Mouse (Mus musculus): ENCODE measurements around the gene Slc23a4. TPM values are rescaled to one million over a fixed set of nuclear protein-coding genes. Genes with fewer than 3 reads are reported as not detected.

Gene Slc23a4
- 0.12 and 0.41 TPM in 2 replicates for polyA plus RNA-seq (2016; fragmentation: Nextera tagmentation; extraction: Ambion mirVana)

DNA sequence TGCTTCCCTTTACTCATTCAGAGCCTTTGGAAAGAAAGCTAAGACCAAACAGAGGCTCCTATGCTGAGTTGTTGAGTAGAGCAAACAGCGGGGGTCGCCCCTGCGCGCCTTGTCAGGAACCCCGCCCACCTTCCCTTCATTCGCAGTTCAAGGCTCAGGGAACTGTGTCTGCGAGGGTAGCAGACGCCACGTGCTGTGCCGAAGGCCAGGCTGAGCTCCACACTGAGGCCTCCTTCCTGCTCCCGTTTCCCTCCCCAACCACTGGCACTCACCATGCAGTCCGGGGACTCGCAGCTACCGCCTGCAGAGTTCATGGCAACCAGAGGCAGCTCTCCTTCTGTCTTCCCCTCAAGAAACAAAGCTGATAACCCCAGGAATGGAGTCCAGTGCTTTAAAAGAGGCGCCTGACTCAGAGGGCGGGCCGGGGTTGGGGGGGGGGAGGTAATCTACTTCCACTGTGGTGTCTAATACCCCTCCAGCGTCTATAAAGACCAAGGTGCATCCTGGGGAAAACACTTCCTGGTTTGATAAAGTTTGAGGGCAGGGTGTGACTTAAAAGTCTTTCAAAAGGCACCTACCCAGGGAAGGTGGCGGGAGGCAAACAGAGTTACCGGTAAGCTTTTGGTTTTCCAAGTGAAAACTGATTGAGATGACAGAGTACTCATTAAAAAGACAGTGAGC is at the start of gene Slc23a4:
Slc23a4 (minus strand) TSS at position 324 of the 681 bp plus-strand sequence.
- Histone ChIP-seq H3K27me3 (ENCODE audit: insufficient read depth, poor library complexity, severe bottlenecking) (peaks cover 31% of the 10 kb centered on the region), H3K27ac (peak within 1 kb of the TSS; percentile 65; the same call in 1 of the 2 replicates), H3K4me1 (peaks cover 19% of the 10 kb centered on the region), H3K9me3 (no peaks in the 10 kb centered on the region), H3K36me3 (no peaks in the 10 kb centered on the region), H3K4me3 (peak within 1 kb of the TSS; percentile 35)
- 10% methylated on average over 20 of the region's 20 CpGs for WGBS
- no peak for DNase-seq (ENCODE audit: low spot score)

- DNase-seq (ENCODE audit: low spot score): no peak
- Histone ChIP-seq H3K9me3 (no peaks in the 10 kb centered on the region), H3K36me3 (peaks cover 11% of the 10 kb centered on the region), H3K27ac (no peak overlapping the region), H3K27me3 (ENCODE audit: insufficient read depth, poor library complexity, severe bottlenecking) (no peaks in the 10 kb centered on the region), H3K4me3 (no peak overlapping the region), H3K4me1 (no peaks in the 10 kb centered on the region)
- 92% methylated on average over 11 of the region's 11 CpGs for WGBS
These were observed 45.1 kb upstream of the Slc23a4 start for GRCm38 (mm10) chr6:35033341-35033740.

GRCm38 (mm10) chr6:35032704-35033103 is 44.5 kb upstream of the Slc23a4 start:
- Histone ChIP-seq H3K4me1 (peaks cover 1% of the 10 kb centered on the region; the same call in 1 of the 2 replicates), H3K9me3 (no peaks in the 10 kb centered on the region)
- 68% methylated on average over 2 of the region's 2 CpGs for WGBS

DNA sequence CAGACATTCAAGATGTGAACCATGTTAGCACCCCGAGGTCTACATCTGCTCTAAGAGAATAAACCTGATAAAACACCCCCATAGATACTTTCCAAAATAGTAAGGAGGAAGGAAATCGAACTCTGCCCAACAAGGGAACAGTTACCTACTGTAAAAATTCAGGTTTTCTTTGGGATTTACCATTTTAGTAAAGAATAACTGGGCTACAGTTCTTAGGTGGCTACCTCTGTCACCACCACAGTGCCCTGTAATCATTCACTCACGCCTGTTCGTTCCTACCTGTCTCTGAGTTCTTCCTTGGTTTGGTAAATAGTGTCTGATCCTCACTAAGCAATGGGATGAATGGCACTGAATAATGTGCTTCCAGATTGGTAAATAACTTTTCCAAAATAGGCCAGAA is 42.6 kb upstream of the Slc23a4 start:
- WGBS: 89% methylated on average over 4 of the region's 4 CpGs
- peaks cover 6% of the 10 kb centered on the region; the same call in 1 of the 2 replicates for H3K4me1 ChIP-seq
- no peaks in the 10 kb centered on the region for H3K36me3 ChIP-seq
- no peaks in the 10 kb centered on the region for H3K27me3 ChIP-seq (ENCODE audit: insufficient read depth, poor library complexity, severe bottlenecking)
- DNase-seq (ENCODE audit: low spot score): no peak
- H3K9me3 ChIP-seq: no peaks in the 10 kb centered on the region
- no peak overlapping the region for H3K27ac ChIP-seq
- no peak overlapping the region for H3K4me3 ChIP-seq

More at GRCm38 (mm10) chr6:35032704-35033103, 44.5 kb upstream of the Slc23a4 start:
- no peak overlapping the region for H3K27ac ChIP-seq
- H3K27me3 ChIP-seq (ENCODE audit: insufficient read depth, poor library complexity, severe bottlenecking): no peaks in the 10 kb centered on the region
- no peak for DNase-seq (ENCODE audit: low spot score)
- no peak overlapping the region for H3K4me3 ChIP-seq
- peaks cover 11% of the 10 kb centered on the region for H3K36me3 ChIP-seq

GRCm38 (mm10) chr6:35030226-35030625 is 42.0 kb upstream of the Slc23a4 start:
- Histone ChIP-seq H3K27me3 (ENCODE audit: insufficient read depth, poor library complexity, severe bottlenecking) (no peaks in the 10 kb centered on the region), H3K27ac (no peak overlapping the region), H3K4me1 (peaks cover 6% of the 10 kb centered on the region; the same call in 1 of the 2 replicates), H3K36me3 (no peaks in the 10 kb centered on the region), H3K9me3 (no peaks in the 10 kb centered on the region), H3K4me3 (no peak overlapping the region)
- 87% methylated on average over 6 of the region's 6 CpGs for WGBS
- DNase-seq (ENCODE audit: low spot score): no peak

DNA sequence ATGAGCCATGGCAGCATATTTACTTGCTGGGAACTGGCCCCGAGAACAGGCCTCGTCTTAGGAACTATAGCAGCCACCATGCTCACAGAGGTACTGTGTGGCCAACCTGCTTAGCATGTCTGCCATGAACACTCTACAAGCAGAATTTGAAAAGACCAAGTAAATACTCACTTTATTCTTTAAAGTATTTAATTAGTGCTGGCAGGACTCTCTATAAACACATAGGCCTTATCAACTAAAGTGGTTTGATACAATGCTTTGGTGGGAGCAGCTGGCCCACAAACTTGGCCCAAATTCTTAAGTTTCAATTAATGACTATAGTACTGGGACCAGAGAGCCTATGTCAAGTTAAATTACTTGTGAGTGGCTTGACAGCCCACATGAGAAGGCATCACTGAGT is 39.8 kb upstream of the Slc23a4 start:
- Histone ChIP-seq H3K9me3 (no peaks in the 10 kb centered on the region), H3K4me1 (peaks cover 6% of the 10 kb centered on the region; the same call in 1 of the 2 replicates), H3K27ac (no peak overlapping the region), H3K36me3 (peaks cover 2% of the 10 kb centered on the region), H3K4me3 (no peak overlapping the region), H3K27me3 (ENCODE audit: insufficient read depth, poor library complexity, severe bottlenecking) (no peaks in the 10 kb centered on the region)
- WGBS: 94% methylated on average over 2 of the region's 2 CpGs
- no peak for DNase-seq (ENCODE audit: low spot score)

DNA sequence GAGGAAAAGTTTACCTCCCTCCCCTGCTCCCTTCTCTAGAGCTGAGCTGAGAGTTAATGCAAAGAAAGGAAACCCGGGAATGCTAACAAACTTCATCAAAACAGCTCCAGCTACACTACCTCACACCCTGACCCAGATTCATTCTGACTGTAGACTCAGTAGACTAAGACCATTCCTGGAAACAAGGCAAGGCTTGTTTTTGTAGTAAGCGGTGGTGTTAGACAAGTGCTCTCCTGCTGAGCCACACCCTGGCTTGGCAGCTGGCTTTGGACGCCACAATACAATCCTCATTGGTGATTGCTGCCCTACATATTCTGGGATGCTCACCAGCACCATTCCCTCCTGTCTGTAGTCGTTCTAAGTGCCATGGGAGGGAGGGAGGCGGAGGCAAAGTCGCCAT is 39.1 kb upstream of the Slc23a4 start:
- no peaks in the 10 kb centered on the region for H3K27me3 ChIP-seq (ENCODE audit: insufficient read depth, poor library complexity, severe bottlenecking)
- H3K9me3 ChIP-seq: no peaks in the 10 kb centered on the region

DNA sequence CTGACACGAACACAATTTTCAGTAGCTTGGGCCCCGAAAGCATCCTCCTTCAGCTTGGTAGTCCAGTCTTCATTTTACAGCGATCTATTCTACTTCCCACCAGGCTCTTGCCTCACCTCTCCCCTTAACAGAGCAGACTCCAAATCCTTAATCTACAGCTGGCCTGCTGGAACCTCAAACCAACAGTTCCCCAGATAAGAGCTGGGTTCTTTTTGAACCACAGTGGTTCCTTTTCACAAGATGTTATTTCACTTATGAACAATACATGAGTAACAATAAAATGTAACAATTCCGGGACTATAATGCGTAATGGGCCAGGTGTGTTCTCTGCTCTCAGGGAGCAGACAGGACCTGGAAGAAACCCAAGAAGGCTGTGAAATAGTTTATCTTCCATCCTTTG is 28.4 kb upstream of the Slc23a4 start:
- WGBS: 91% methylated on average over 5 of the region's 5 CpGs
- Histone ChIP-seq H3K36me3 (peaks cover 8% of the 10 kb centered on the region), H3K9me3 (no peaks in the 10 kb centered on the region), H3K27ac (no peak overlapping the region), H3K4me3 (no peak overlapping the region), H3K27me3 (ENCODE audit: insufficient read depth, poor library complexity, severe bottlenecking) (no peaks in the 10 kb centered on the region), H3K4me1 (no peaks in the 10 kb centered on the region; the same call in 1 of the 2 replicates)
- DNase-seq (ENCODE audit: low spot score): no peak

More for the DNA sequence above, 39.1 kb upstream of the Slc23a4 start:
- Histone ChIP-seq H3K4me3 (no peak overlapping the region), H3K36me3 (peaks cover 5% of the 10 kb centered on the region), H3K27ac (no peak overlapping the region), H3K4me1 (peaks cover 6% of the 10 kb centered on the region; the same call in 1 of the 2 replicates)
- no peak for DNase-seq (ENCODE audit: low spot score)
- WGBS: 77% methylated on average over 6 of the region's 6 CpGs

DNA sequence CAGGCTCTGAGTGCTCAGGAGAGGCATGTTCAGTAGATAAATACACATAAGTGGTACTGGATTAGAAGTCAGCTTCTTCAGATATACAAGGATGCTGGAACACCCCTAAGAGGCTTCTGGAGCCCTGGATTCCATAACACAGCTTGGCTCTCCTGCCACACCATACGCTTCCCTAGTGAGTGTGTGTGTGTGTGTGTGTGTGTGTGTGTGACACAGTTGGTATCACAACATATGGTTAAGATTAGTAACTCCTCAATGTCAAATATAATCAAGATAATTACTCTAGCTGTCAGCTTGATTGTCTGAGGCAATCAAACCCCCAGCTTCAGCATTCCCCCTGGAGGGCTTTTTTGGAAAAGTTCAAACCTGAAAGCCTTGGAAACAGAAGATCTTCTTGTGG is 23.7 kb upstream of the Slc23a4 start:
- Histone ChIP-seq H3K27me3 (ENCODE audit: insufficient read depth, poor library complexity, severe bottlenecking) (no peaks in the 10 kb centered on the region), H3K9me3 (no peaks in the 10 kb centered on the region), H3K36me3 (no peaks in the 10 kb centered on the region), H3K4me1 (no peaks in the 10 kb centered on the region; the same call in 1 of the 2 replicates), H3K27ac (no peak overlapping the region), H3K4me3 (no peak overlapping the region)
- no peak for DNase-seq (ENCODE audit: low spot score)
- WGBS: 68% methylated on average over 1 of the region's 1 CpGs

DNA sequence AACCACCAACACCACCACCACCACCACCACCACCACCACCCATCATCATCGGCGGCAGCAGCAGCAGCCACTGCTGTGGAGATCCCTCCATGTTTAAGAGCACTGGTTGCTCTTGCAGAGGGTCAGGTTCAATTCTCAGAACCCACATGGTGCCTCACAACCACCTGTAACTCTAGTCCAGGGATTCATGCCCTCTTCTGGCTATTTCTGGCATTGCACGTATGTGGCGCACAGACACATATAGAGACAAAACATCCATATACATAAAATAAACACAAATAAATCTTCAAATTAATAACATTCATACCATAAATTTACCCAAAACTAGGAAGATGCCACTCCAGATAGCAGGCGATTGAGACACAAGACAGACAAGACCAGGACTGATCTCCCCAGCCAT is 22.5 kb upstream of the Slc23a4 start:
- no peaks in the 10 kb centered on the region for H3K36me3 ChIP-seq
- DNase-seq (ENCODE audit: low spot score): no peak
- no peaks in the 10 kb centered on the region for H3K27me3 ChIP-seq (ENCODE audit: insufficient read depth, poor library complexity, severe bottlenecking)
- no peak overlapping the region for H3K27ac ChIP-seq
- no peak overlapping the region for H3K4me3 ChIP-seq
- WGBS: 94% methylated on average over 5 of the region's 5 CpGs
- H3K4me1 ChIP-seq: no peaks in the 10 kb centered on the region; the same call in 1 of the 2 replicates
- H3K9me3 ChIP-seq: no peaks in the 10 kb centered on the region

DNA sequence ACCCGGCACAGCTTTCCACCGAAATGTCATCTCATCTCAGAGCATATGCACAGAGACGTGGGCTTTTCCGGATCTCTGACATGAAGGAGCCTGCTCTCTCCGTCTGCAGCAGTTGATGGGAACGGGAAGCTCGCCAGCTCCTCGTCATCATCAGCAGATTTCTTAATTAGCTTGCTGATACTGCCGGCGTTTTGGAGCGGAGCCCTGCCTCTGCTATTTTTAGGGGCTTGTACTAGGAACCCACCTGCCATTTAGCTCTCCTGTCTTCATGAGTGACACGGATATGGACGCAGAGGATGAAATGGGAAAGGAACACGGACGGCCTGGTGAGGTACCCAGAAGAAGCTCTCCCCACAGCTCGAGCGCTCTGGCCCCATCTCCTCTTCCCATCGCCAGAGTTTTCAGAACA is 14.1 kb upstream of the Slc23a4 start:
- Histone ChIP-seq H3K27me3 (ENCODE audit: insufficient read depth, poor library complexity, severe bottlenecking) (no peaks in the 10 kb centered on the region), H3K4me1 (peaks cover 11% of the 10 kb centered on the region), H3K36me3 (no peaks in the 10 kb centered on the region), H3K4me3 (no peak overlapping the region), H3K27ac (no peak overlapping the region), H3K9me3 (no peaks in the 10 kb centered on the region)
- no peak for DNase-seq (ENCODE audit: low spot score)
- 62% methylated on average over 18 of the region's 18 CpGs for WGBS

DNA sequence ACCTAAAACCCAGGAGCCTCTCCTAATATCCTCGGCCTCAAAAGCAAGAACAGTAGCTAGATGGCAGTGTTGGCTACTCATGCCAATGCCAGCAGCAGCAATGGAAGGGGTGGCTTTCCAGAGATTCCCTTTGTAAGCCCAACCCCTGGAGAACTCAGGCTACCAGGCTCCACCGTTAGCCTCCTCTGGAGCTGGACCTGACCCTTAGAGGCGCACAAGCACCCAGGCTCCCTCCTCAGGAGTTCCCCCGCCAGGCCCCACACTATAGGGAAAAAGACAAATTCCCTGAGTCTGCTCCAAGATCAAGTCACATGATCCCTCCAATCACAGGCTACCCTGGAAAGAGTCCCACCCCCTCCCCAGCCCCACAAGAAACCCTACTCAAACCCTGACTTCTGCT is 10.9 kb upstream of the Slc23a4 start:
- no peak for DNase-seq (ENCODE audit: low spot score)
- H3K36me3 ChIP-seq: no peaks in the 10 kb centered on the region
- WGBS: 8% methylated on average over 4 of the region's 4 CpGs
- peaks cover 18% of the 10 kb centered on the region for H3K4me1 ChIP-seq
- H3K9me3 ChIP-seq: no peaks in the 10 kb centered on the region
- peaks cover 10% of the 10 kb centered on the region; the same call in 1 of the 2 replicates for H3K27me3 ChIP-seq (ENCODE audit: insufficient read depth, poor library complexity, severe bottlenecking)
- no peak overlapping the region for H3K4me3 ChIP-seq
- H3K27ac ChIP-seq: no peak overlapping the region

GRCm38 (mm10) chr6:34996496-34996895 is 8.3 kb upstream of the Slc23a4 start:
- H3K4me3 ChIP-seq: no peak overlapping the region
- no peaks in the 10 kb centered on the region for H3K9me3 ChIP-seq
- DNase-seq (ENCODE audit: low spot score): no peak
- no peaks in the 10 kb centered on the region for H3K36me3 ChIP-seq
- H3K27me3 ChIP-seq (ENCODE audit: insufficient read depth, poor library complexity, severe bottlenecking): peaks cover 19% of the 10 kb centered on the region
- H3K4me1 ChIP-seq: peaks cover 16% of the 10 kb centered on the region
- 69% methylated on average over 4 of the region's 4 CpGs for WGBS
- no peak overlapping the region for H3K27ac ChIP-seq

Data from heart, embryonic 10.5 days (tissue).